Mouse (Mus musculus) limb, embryonic 13.5 days (tissue): Measurements from ENCODE around the gene Taf6. TPM values are rescaled to one million over a fixed set of nuclear protein-coding genes. Genes with fewer than 3 reads are reported as not detected.

Experiments
- ATAC-seq: fragments of 200-750 bp; cut with Nextera tagmentation; 2 replicates; pipeline ENCODE4 v1.8.0; 2017; ENCODE audit warnings: low read depth, moderate number of reproducible peaks, moderate TSS enrichment; ENCODE audit not compliant: low FRiP score
- H3K27ac ChIP-seq: fragments of 300-500 bp; sonication (generic); 2 replicates; pipeline ENCODE4 v1.5.1; 2015; ENCODE audit warnings: inconsistent platforms, mild to moderate bottlenecking, moderate library complexity
- H3K27me3 ChIP-seq: fragments of 300-500 bp; sonication (generic); 2 replicates; pipeline ENCODE4 v1.6.1; 2015; ENCODE audit warnings: mild to moderate bottlenecking, inconsistent platforms
- H3K36me3 ChIP-seq: fragments of 300-500 bp; sonication (generic); 2 replicates; pipeline ENCODE4 v1.6.1; 2015; ENCODE audit warnings: inconsistent platforms, mild to moderate bottlenecking, moderate library complexity
- H3K4me1 ChIP-seq: fragments of 300-500 bp; sonication (generic); 2 replicates; pipeline ENCODE4 v1.6.1; 2015; ENCODE audit warnings: inconsistent platforms
- H3K4me2 ChIP-seq: fragments of 300-500 bp; sonication (generic); replicated peaks from 2 replicates; pipeline ENCODE4 v1.6.1; 2015; ENCODE audit warnings: inconsistent platforms, mild to moderate bottlenecking, moderate library complexity
- H3K4me3 ChIP-seq: fragments of 300-500 bp; sonication (generic); 2 replicates; pipeline ENCODE4 v1.5.1; 2015; ENCODE audit warnings: moderate library complexity, mild to moderate bottlenecking, inconsistent platforms
- H3K9ac ChIP-seq: fragments of 300-500 bp; sonication (generic); 2 replicates; pipeline ENCODE4 v1.6.1; 2015; ENCODE audit warnings: mild to moderate bottlenecking, inconsistent platforms
- H3K9me3 ChIP-seq: fragments of 300-500 bp; sonication (generic); 2 replicates; pipeline ENCODE4 v1.6.1; 2016; ENCODE audit warnings: inconsistent platforms
- WGBS: fragments of 180-500 bp; shearing (Covaris S2); methylation state at CpG from one replicate; pipeline ENCODE4 v1.1.7; 2015; 5-methylcytosine and 5-hydroxymethylcytosine counted together
- polyA plus RNA-seq: library from polyadenylated mRNA; unstranded; fragments of >200 nt; fragmentation: Nextera tagmentation; extraction: Ambion mirVana; gene quantifications from 2 replicates; pipeline ENCODE4 v1.2.1, GENCODE M21; 2015

Taf6 gene
- polyA plus RNA-seq, 1 experiment from 2014 or later = 106 TPM

DNA sequence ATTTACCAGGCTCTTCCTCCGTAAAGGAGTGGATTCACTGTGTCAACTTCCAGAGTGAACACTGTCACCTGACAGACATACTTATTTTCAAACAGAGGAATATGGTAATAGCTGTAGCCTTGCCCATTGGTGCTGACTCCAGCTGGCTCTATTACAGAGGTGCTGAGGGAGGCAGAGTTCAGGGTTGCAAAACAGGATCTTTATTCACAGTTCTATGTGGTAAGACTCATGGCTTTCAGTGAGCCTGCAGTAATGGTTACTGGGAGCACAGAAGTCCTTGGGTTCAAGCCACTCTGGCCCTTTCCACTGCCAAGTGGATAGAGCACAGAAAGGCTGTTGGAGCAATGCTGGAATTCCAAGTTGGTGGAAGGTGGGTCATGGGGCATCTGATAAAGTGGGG, 20.0 kb upstream of the Taf6 start:
- no peak for ATAC-seq
- Histone ChIP-seq H3K4me1 (no peaks in the 10 kb centered on the region), H3K9me3 (peaks cover 12% of the 10 kb centered on the region), H3K9ac (no peak overlapping the region), H3K27ac (no peak overlapping the region), H3K4me3 (no peak overlapping the region), H3K36me3 (no peaks in the 10 kb centered on the region), H3K4me2 (no peak overlapping the region), H3K27me3 (no peaks in the 10 kb centered on the region)
- WGBS = 84% methylated on average over 1 of the region's 1 CpGs

DNA sequence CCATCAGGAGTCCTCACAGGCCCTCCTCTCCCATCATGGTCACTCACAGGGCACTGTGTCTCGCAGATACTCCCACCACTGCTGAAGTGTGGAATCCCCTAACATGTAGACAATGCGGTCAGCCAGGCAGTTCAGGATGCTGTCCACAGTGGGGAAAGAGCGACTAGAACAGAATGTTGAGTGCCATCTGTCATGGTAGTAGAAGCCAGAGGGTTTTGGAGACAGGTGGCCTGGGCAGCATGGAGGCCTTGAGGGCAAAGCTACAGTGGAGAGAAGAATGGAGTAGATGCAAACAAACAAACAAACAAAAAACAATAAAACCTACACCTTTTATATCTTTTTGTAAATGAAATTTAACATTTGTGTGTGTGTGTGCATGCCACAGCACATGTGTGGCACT, 14.8 kb upstream of the Taf6 start:
- ATAC-seq = no peak

GRCm38 (mm10) chr5:138199576-138199975, 12.3 kb upstream of the Taf6 start:
- Histone ChIP-seq H3K36me3 (no peaks in the 10 kb centered on the region), H3K4me3 (no peak overlapping the region), H3K9me3 (peaks cover 4% of the 10 kb centered on the region; the same call in 1 of the 2 replicates), H3K4me1 (peaks cover 10% of the 10 kb centered on the region), H3K4me2 (no peak overlapping the region), H3K9ac (no peak overlapping the region), H3K27ac (no peak overlapping the region), H3K27me3 (no peaks in the 10 kb centered on the region)
- no peak for ATAC-seq
- 15% methylated on average over 1 of the region's 1 CpGs for WGBS

More for the DNA sequence above, 14.8 kb upstream of the Taf6 start:
- H3K27me3 ChIP-seq = no peaks in the 10 kb centered on the region
- no peak overlapping the region for H3K9ac ChIP-seq
- H3K9me3 ChIP-seq = peaks cover 12% of the 10 kb centered on the region
- no peaks in the 10 kb centered on the region for H3K36me3 ChIP-seq
- no peak overlapping the region for H3K27ac ChIP-seq
- H3K4me1 ChIP-seq = no peaks in the 10 kb centered on the region
- no peak overlapping the region for H3K4me2 ChIP-seq
- H3K4me3 ChIP-seq = no peak overlapping the region
- WGBS = 88% methylated on average over 3 of the region's 3 CpGs

DNA sequence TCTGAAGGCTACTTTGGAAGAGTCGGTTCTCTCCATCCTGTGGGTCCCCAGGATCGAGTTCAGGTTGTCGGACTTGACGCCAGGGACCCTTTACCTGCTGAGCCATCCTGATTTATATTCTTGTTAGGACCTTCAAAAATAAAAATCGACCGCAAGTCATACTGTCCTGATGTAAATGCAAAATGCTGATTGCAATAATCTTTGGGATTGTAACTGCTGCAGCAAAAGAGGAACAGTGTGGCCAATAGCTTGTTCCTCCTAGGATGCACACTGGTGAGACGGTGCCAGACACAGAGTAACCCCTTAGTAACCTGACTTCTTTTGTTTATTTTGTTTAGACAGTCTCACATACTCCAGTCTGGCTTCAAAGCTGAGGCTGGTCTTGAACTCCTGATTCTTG, 8.2 kb upstream of the Taf6 start:
- Histone ChIP-seq H3K9ac (0 out of 2 replicates have a peak overlapping the region, but pooled peaks have one; percentile 86), H3K27ac (no peak overlapping the region), H3K4me3 (peak overlapping the region; percentile 75), H3K27me3 (no peaks in the 10 kb centered on the region), H3K36me3 (peaks cover 26% of the 10 kb centered on the region), H3K4me2 (peak overlapping the region; percentile 81), H3K9me3 (no peaks in the 10 kb centered on the region), H3K4me1 (peaks cover 10% of the 10 kb centered on the region)
- ATAC-seq = no peak
- WGBS = 78% methylated on average over 7 of the region's 7 CpGs

- H3K9ac ChIP-seq = peak overlapping the region; percentile 86
- H3K36me3 ChIP-seq = peaks cover 32% of the 10 kb centered on the region
- H3K27me3 ChIP-seq = no peaks in the 10 kb centered on the region
- peak overlapping the region; percentile 83 for H3K27ac ChIP-seq
- H3K9me3 ChIP-seq = no peaks in the 10 kb centered on the region
- H3K4me2 ChIP-seq = peak overlapping the region; percentile 81
- WGBS = 2% methylated on average over 29 of the region's 29 CpGs
- H3K4me1 ChIP-seq = peaks cover 10% of the 10 kb centered on the region
- H3K4me3 ChIP-seq = peak overlapping the region; percentile 75
- peak; percentile 57 for ATAC-seq
These were observed 7.6 kb upstream of the Taf6 start for GRCm38 (mm10) chr5:138194755-138195345.

DNA sequence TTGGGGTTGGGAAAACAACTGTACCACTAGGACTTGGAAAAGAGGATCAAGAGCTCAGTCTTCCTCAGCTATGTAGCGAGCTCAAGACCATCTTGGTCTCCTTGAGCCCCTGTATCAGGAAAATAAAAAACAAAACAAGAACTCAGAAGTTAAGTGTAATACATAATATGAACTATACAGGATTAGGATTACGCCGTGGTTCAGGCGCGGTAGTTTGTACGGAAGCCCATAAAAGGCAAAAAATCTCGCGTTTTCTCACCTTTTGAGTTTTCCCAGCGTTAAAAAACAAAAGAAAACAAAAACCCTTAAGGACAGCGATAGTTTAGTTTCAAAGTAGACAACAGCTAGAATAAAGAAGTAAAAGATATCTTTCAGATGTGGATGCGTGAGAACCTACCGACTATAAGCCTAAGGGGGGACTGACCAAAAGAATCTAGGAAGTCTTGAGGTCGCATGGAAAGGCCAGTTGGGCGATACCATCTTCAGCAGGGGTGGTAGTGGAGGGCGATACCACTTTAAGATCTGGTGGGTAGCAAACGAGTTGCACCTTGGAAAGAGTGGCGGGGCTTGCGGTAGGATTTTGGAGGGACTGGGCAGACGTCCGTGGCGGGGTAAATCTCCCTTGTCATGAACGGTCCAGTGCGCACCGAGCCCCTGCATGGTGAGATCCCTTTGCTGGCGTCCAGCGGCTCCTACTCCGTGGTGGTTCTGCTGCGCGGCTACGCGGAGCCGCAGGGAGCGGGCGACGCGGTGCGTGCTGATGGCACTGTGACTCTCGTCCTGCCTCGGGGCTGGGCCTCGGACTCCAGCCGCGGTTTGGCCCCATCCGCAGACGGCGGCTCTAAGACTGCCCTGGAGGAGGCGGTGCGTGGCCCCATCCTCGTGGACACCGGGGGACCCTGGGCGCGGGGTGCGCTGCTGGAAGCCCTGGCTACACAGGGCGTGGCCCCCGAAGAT, 6.8 kb upstream of the Taf6 start, which contains the start of gene Mblac1:
Mblac1 (plus strand) TSS at position 544 of the 957 bp plus-strand sequence.
- peak within 1 kb of the TSS; percentile 75 for H3K4me3 ChIP-seq
- 7% methylated on average over 53 of the region's 54 CpGs for WGBS
- ATAC-seq = peak; percentile 86
- peak within 1 kb of the TSS; percentile 83 for H3K27ac ChIP-seq
- H3K9ac ChIP-seq = peak within 1 kb of the TSS; percentile 86
- H3K9me3 ChIP-seq = no peaks in the 10 kb centered on the region
- H3K4me1 ChIP-seq = peaks cover 10% of the 10 kb centered on the region
- peaks cover 38% of the 10 kb centered on the region for H3K36me3 ChIP-seq
- H3K4me2 ChIP-seq = peak within 1 kb of the TSS; percentile 81
- H3K27me3 ChIP-seq = no peaks in the 10 kb centered on the region

DNA sequence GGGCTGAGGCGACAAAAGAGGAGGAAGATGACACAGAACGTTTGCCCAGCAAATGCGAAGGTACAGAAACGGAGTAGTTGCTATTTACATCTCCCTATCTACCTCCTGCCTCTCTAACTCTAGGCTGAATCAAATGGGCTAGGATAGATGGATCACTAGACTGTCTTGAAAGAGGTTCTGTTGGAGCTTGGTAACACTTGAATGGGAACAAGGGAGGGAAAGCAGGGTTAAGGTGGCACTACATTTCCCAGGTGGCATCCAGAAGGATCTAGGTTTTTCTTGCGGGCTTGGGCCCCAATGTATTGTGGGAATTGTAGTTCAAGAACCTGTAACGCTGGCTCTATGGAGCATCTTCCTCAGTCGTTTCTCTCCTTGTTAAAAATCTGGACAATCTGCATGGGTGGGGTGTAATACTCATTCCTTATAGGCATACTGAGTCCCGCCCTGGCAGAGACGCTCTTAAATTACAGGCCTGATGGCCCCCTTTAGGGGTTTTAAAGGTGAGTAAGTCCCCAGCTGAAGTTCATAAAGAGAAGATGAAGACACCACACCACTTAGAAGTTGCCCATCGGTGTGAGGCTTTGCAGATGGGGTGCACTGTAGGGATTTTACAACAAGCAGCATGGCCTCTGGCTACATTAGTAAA, 533 bp upstream of the Taf6 start:
- Histone ChIP-seq H3K27ac (peak overlapping the region; percentile 78), H3K36me3 (peaks cover 48% of the 10 kb centered on the region), H3K4me1 (peaks cover 19% of the 10 kb centered on the region), H3K4me2 (peak overlapping the region; percentile 72), H3K27me3 (no peaks in the 10 kb centered on the region), H3K9me3 (no peaks in the 10 kb centered on the region), H3K4me3 (peak overlapping the region; percentile 78), H3K9ac (peak overlapping the region; percentile 81)
- WGBS = 1% methylated on average over 10 of the region's 10 CpGs
- ATAC-seq = peak; percentile 84

DNA sequence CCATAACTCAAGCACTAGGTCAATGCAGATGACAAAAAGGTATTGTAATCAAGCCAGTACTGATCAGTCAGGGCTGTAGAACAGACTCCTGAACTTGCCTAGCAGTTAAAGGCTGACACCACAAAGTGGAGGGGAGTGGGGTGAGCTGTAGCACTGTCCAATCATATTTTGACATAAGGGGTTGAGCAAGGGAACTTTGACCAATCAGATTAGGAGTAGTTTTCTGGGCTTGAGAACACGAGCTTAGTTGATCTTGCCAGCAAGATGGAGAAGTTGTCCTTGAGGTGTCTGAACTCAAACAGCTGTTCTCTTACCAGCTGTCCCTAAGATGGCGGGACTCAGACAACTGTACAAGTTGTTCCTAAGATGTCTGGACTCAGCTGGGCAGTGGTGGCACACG, 14.0 kb downstream of the Taf6 start:
- peak overlapping the region; percentile 86; the same call in 1 of the 2 replicates for H3K27ac ChIP-seq
- peak overlapping the region; percentile 69 for H3K4me3 ChIP-seq
- H3K4me1 ChIP-seq = peaks cover 29% of the 10 kb centered on the region
- H3K27me3 ChIP-seq = no peaks in the 10 kb centered on the region
- no peaks in the 10 kb centered on the region for H3K9me3 ChIP-seq
- no peak for ATAC-seq
- peak overlapping the region; percentile 65 for H3K4me2 ChIP-seq
- peaks cover 61% of the 10 kb centered on the region for H3K36me3 ChIP-seq
- peak overlapping the region; percentile 72; the same call in 1 of the 2 replicates for H3K9ac ChIP-seq
- 78% methylated on average over 3 of the region's 3 CpGs for WGBS

DNA sequence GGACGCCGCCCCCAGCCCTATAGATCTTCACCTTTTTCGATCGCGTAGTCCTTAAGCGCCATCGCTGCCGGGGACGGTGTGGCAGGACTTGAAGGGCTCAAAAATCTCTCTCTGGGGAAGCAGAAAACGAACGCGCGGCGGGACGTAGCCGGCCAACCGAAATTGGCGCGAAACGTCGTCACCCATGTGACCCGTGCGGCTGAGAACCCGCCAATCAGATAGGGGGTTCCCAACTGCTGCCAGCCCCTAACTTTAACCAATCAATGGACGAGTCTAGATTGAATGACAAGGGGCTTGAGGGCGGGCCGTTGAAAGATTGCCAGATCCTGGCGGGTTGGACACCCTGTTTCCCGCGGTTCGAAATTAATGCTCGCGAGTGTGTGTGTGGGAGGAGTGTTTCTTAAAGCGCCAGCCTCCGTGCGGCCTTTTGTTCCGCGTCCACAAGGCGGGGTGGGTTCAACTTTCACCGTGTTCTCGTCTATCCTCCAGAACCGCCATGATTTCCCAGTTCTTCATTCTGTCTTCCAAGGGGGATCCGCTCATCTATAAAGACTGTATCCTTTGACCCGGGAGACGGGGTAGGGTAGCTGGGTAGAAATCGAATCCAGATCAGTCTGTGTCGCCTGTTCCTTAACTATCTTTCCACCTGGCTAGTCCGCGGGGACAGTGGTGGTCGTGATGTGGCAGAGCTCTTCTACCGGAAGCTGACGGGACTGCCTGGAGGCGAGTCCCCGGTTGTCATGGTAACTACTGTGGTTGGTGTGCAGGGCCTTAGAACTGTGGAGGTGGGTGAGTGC, 15.4 kb downstream of the Taf6 start, which contains the start of the genes Ap4m1 and Mcm7:
Ap4m1 (plus strand) TSS at position 308 of the 797 bp plus-strand sequence.
Mcm7 (minus strand) TSS at position 728 of the 797 bp plus-strand sequence.
- Histone ChIP-seq H3K4me2 (peak within 1 kb of the TSS; percentile 76), H3K36me3 (peaks cover 61% of the 10 kb centered on the region)

GRCm38 (mm10) chr5:138170936-138171561, 16.2 kb downstream of the Taf6 start:
- ATAC-seq = peak; percentile 83
- peak overlapping the region; percentile 76 for H3K4me2 ChIP-seq
- no peaks in the 10 kb centered on the region for H3K27me3 ChIP-seq
- peaks cover 29% of the 10 kb centered on the region for H3K4me1 ChIP-seq
- H3K4me3 ChIP-seq = peak overlapping the region; percentile 69
- WGBS = under 1% methylated on average over 47 of the region's 47 CpGs
- peaks cover 62% of the 10 kb centered on the region for H3K36me3 ChIP-seq
- peak overlapping the region; percentile 75 for H3K9ac ChIP-seq
- no peaks in the 10 kb centered on the region for H3K9me3 ChIP-seq
- peak overlapping the region; percentile 93 for H3K27ac ChIP-seq

More for the DNA sequence above, 15.4 kb downstream of the Taf6 start, which contains the start of the genes Ap4m1 and Mcm7:
- Histone ChIP-seq H3K9ac (peak within 1 kb of the TSS; percentile 75), H3K27ac (peak within 1 kb of the TSS; percentile 93), H3K9me3 (no peaks in the 10 kb centered on the region), H3K27me3 (no peaks in the 10 kb centered on the region), H3K4me1 (peaks cover 29% of the 10 kb centered on the region), H3K4me3 (peak within 1 kb of the TSS; percentile 69)
- ATAC-seq = peak; percentile 93
- WGBS = under 1% methylated on average over 54 of the region's 54 CpGs

DNA sequence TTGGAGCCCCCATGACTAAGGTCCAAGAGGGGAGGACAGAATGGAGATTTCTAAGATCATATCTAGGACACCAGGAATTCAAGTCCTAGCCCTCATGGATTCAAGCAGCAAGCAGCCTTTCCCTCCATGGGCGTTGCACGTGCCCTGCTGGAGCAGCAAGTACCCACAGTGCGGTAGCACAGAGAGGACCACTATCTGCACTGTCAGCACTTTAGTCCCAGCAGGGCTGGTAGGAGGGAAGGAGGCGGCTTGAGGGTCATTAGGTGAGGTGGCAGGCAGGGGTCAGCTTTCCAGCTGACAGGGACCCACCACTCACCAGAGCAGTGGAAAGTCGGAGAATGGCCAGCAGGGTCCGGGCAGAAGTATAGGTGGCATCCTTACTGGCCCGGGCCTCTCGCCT, 21.7 kb downstream of the Taf6 start:
- Histone ChIP-seq H3K4me3 (no peak overlapping the region), H3K27me3 (no peaks in the 10 kb centered on the region), H3K36me3 (peaks cover 80% of the 10 kb centered on the region), H3K9ac (0 out of 2 replicates have a peak overlapping the region, but pooled peaks have one; percentile 13), H3K4me2 (no peak overlapping the region), H3K4me1 (peaks cover 27% of the 10 kb centered on the region), H3K9me3 (no peaks in the 10 kb centered on the region), H3K27ac (no peak overlapping the region)
- ATAC-seq = no peak
- WGBS = 75% methylated on average over 8 of the region's 8 CpGs
